In genomic region chr10:100152821-100153220, GRCm38 (mm10) we compare ENCODE assay signal across 9 mouse cellular contexts.
DNase-seq lines count a peak whose midpoint lies in the region; ATAC-seq and TF ChIP-seq lines count a peak whose summit lies in the region.
"Had no signal": no experiment of that assay in that cellular context is flagged by ENCODE, and none has a peak within 500 bp of the region (broad histone marks: within the 10 kb centered on the region; RNA-seq: fewer than 3 reads in every experiment).

No protein-coding gene starts in this region.

- 55% methylated on average over 5 of the region's 5 CpGs for WGBS in kidney, adult 2 months
- WGBS in forebrain, embryonic 16.5 days, result 43% methylated on average over 5 of the region's 5 CpGs

- no peak overlapping the region for H3K9ac ChIP-seq in forebrain, embryonic 16.5 days (replicated peaks; ENCODE audit: low read depth, low read length)
- H3K9ac ChIP-seq: heart, embryonic 13.5 days had no signal

- H3K9me3 ChIP-seq in forebrain, embryonic 16.5 days (ENCODE audit: control insufficient read depth, low read length), result no peaks in the 10 kb centered on the region
- H3K9me3 ChIP-seq: heart, embryonic 13.5 days had no signal

- no peaks in the 10 kb centered on the region for H3K36me3 ChIP-seq in kidney, adult 2 months (ENCODE audit: control insufficient read depth, insufficient read depth, low read length)
- H3K36me3 ChIP-seq in forebrain, embryonic 16.5 days (ENCODE audit: control insufficient read depth, insufficient read depth), result no peaks in the 10 kb centered on the region
- H3K36me3 ChIP-seq: heart, embryonic 13.5 days had no signal

- in situ Hi-C loops in Patski (cut with MboI; ENCODE audit: low pct_unique_long_range_greater_than_20kb), result loop anchor here (10.0 kb wide), 1 partner anchor 332 kb away; the partner anchor contains the start of genes Cep290 and Tmtc3

- CTCF ChIA-PET in Patski (lab: Charles Lee), result interaction anchor here (1.6 kb wide), 1 partner anchor 510 kb away, joined by 5 read pairs; no protein-coding TSS in a partner anchor

- POLR2A ChIA-PET in Patski (lab: Charles Lee), result no interaction called here

- no peaks in the 10 kb centered on the region for H3K4me1 ChIP-seq in kidney, adult 2 months (ENCODE audit: control insufficient read depth, insufficient read depth, low read length)
- H3K4me1 ChIP-seq in forebrain, embryonic 16.5 days (replicated peaks; ENCODE audit: control insufficient read depth, insufficient read depth, low read length), result no peaks in the 10 kb centered on the region

- no peak overlapping the region for H3K4me3 ChIP-seq in kidney, adult 2 months (ENCODE audit: insufficient read depth, low read depth, low read length)
- H3K4me3 ChIP-seq in forebrain, embryonic 16.5 days (replicated peaks; ENCODE audit: low read length), result no peak overlapping the region
- H3K4me3 ChIP-seq: heart, embryonic 13.5 days had no signal

- H3K27me3 ChIP-seq in kidney, adult 2 months (replicated peaks; ENCODE audit: control insufficient read depth, insufficient read depth, low read length), result no peaks in the 10 kb centered on the region
- no peaks in the 10 kb centered on the region for H3K27me3 ChIP-seq in Patski
- no peaks in the 10 kb centered on the region for H3K27me3 ChIP-seq in forebrain, embryonic 16.5 days (replicated peaks; ENCODE audit: control insufficient read depth, insufficient read depth, low read length)
- H3K27me3 ChIP-seq: heart, embryonic 13.5 days had no signal

- no peak overlapping the region for H3K27ac ChIP-seq in kidney, adult 2 months (ENCODE audit: insufficient read depth, low read depth, low read length)
- H3K27ac ChIP-seq in forebrain, embryonic 16.5 days (ENCODE audit: low read length), result no peak overlapping the region
- H3K27ac ChIP-seq: heart, embryonic 13.5 days had no signal

- peak; percentile 73 for ATAC-seq in Patski
- ATAC-seq in forebrain, embryonic 16.5 days, result peak; percentile 75

- H3K4me2 ChIP-seq in forebrain, embryonic 16.5 days (ENCODE audit: low read length), result no peak overlapping the region
- H3K4me2 ChIP-seq: heart, embryonic 13.5 days had no signal

- peak; percentile 22 for DNase-seq in kidney, adult 2 months
- DNase-seq in kidney, adult 8-10 months, result no peak
- DNase-seq in Patski (ENCODE audit: low read depth, low spot score), result no peak
- peak; percentile 8 for DNase-seq in lung, postnatal 10 days
- DNase-seq in thymus, postnatal 4 days, result no peak
- no peak for DNase-seq in spleen, adult 18-20 months
- no peak for DNase-seq in yolk sac, embryonic 10.5 days (ENCODE audit: low spot score)

- no peak for TF ChIP-seq POLR2A in kidney, adult 2 months (IDR thresholded peaks at IDR 0.05; ENCODE audit: low read depth, low read length)

- peak; percentile 33; the same call in 1 of the 2 replicates for TF ChIP-seq CTCF in kidney, adult 2 months (conservative IDR thresholded peaks at IDR 0.05; ENCODE audit: insufficient read depth, insufficient read length, low read depth, low read length)
- peak; percentile 66 for TF ChIP-seq CTCF in Patski (IDR thresholded peaks at IDR 0.05)

Comparison
In these comparisons a context has a peak if more than half of its experiments do, and no peak if none do; other contexts are left out.
1. DNase-seq: peak in kidney, adult 2 months (single experiment) and lung, postnatal 10 days (single experiment); none in kidney, adult 8-10 months (0 of 2), Patski (single experiment), thymus, postnatal 4 days (single experiment), spleen, adult 18-20 months (0 of 2) and yolk sac, embryonic 10.5 days (single experiment).